Mouse (Mus musculus): ENCODE measurements at regions not wholly inside any gene's neighbourhood (a gene's known extent, or its start where the extent isn't known, plus 50 kb on each side); places are given as distances from the start of the nearest gene placed in this dataset.

DNA sequence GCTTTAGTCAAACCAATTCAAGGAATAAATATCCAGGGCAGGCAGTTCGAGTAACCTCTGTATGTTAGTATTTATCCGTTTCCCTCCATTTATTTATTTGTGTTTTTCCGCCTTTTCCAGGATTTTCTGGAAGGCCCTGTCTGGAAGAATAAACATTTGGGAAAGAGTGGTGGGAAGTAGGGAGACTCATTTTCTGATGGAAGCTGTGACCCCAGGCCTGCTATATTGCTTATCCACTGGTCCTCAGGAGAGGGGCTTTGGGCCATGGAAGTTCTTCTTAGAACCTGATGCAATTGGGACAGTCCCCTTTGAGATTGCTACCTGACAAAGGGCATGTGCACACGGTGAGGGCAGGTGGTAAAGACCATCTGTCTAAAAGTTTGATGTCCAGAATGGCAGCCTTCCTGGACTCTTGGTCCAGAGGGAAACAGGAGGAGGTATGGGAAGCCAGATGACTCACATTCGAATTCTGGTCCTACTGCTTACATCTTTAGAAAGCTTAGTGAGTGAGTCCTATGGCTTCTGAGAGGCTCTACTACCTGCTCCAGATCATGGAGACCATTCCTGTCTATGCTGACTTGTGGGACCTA lies 56.1 kb upstream of the Cadm1 start:
- TF ChIP-seq CTCF (IDR thresholded peaks at IDR 0.05; ENCODE audit: low read depth, low read length) = no peak
- no peak for TF ChIP-seq POLR2A (IDR thresholded peaks at IDR 0.05; ENCODE audit: extremely low read depth, insufficient read depth, low read length)
